Mouse (Mus musculus): ENCODE measurements around the gene Tnk2. TPM values are rescaled to one million over a fixed set of nuclear protein-coding genes. Genes with fewer than 3 reads are reported as not detected.

Gene Tnk2
- total and polyA plus RNA-seq, 3 experiments, result 26.5 to 110 (median 47.4) TPM

GRCm38 (mm10) chr16:32678812-32679211 is 35.1 kb downstream of the Tnk2 start:
- DNase-seq, result no peak

DNA sequence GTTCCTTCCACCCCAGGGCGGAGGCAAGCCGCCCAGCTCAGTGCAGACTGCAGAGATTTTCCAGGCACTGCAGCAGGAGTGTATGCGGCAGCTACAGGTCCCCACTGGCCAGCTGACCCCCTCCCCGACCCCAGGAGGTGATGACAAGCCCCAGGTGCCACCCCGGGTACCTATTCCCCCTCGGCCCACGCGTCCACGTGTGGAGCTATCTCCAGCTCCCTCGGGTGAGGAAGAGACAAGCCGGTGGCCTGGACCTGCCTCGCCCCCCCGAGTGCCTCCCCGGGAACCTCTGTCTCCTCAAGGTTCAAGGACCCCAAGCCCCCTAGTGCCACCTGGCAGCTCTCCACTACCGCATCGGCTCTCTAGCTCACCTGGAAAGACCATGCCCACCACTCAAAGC is 36.3 kb downstream of the Tnk2 start:
- DNase-seq, result no peak

DNA sequence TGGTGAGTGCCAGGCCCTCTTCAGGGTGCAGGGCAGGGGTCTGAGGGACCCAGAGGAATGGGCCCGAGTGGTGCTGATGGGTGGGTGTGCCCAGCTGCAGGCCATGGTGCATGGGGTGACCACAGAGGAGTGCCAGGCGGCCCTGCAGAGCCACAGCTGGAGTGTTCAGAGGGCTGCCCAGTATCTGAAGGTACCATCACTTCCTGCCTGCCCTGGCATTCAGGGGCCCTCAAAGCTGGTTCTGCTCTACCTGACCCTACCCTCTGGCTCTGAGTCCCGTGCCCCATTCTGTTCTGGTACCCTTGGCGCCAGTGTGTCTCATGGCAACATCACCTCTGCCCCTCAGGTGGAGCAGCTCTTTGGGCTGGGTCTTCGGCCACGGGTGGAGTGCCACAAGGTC is 37.1 kb downstream of the Tnk2 start:
- DNase-seq, result no peak

GRCm38 (mm10) chr16:32682194-32682593 is 38.5 kb downstream of the Tnk2 start:
- DNase-seq, result peak; percentile 73

DNA sequence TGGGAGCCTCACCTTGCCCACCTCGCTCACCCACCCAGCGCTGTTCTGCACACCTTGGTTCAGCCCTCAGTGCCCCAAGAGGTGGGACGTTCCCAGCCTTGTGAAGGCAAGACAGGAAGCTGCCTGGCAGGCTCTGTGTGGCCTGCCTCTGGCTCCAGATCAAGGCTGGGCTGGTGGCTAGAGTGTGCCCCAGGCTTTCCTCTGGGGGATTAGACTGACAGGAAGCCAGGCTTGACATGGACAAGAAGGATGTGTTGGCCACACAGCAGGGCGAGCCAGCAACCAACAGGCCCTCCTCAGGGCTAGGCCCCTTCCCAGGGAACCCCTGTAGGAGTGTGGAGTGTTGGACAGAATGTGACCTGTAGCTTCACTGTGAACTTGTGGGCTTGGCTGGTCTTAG is 39.2 kb downstream of the Tnk2 start:
- no peak for DNase-seq

DNA sequence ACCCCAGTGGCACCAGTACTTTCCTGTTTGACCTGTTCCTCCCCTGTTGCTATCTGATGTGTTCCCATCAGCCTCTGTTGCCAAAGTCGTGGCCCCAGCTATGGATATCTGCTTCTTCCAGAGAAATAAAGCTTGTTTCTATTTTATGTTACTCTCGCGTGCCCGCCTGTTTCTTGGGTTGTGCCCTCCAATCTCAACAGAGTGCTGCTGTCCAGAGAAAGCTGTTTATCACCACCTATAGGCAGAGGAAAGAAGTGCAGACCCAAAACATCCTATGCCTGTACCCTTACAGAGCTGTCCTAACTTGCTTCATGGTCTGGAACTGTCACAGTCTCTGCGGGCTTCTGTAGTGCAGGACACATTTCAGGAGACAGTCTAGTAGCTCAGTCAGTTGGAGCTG is 39.7 kb downstream of the Tnk2 start:
- peak; percentile 55 for DNase-seq

DNA sequence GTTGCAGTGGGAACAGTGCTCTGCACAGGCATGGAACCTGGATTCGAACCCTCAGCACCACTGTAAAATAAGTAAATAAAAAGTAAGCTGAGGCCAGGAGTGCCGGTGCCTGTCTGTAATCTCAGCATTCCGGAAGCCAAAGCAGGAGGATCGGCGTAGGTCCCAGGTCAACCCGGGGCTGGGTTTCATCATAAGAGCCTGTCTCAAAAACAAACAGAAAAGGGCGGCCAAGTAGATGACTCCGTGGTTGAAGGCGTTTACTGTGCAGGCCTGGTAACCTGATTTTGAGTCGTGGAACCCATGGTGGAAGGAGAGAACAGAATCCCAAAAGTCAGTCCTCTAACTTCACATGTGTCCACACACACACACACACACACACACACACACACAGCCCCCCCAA is 41.7 kb downstream of the Tnk2 start:
- no peak for DNase-seq

- no peak for DNase-seq
Measured at GRCm38 (mm10) chr16:32685998-32686397, 42.3 kb downstream of the Tnk2 start.

DNA sequence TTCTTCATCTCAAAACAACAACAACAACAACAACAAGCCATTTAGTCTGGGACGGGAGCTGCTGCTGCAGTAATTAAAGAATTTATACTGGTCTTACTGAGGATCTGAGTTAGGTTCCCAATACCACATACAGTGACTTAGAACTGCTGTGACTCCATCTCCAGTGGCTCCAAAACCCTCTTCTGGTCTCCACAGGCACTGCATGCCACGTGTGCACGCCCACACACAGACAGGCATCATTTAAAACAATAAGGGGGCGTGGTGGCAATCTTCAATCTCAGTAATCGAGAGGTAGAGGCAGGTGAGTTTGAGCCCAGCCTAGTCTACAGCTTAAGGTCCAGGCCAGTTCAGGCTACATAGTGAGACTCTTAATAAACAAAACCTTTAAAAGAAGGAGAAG is 43.5 kb downstream of the Tnk2 start:
- DNase-seq, result no peak

- DNase-seq, result peak; percentile 75
Measured at GRCm38 (mm10) chr16:32688770-32689169, 45.1 kb downstream of the Tnk2 start.

GRCm38 (mm10) chr16:32689501-32689900 is 45.8 kb downstream of the Tnk2 start:
- DNase-seq, result peak; percentile 62

DNA sequence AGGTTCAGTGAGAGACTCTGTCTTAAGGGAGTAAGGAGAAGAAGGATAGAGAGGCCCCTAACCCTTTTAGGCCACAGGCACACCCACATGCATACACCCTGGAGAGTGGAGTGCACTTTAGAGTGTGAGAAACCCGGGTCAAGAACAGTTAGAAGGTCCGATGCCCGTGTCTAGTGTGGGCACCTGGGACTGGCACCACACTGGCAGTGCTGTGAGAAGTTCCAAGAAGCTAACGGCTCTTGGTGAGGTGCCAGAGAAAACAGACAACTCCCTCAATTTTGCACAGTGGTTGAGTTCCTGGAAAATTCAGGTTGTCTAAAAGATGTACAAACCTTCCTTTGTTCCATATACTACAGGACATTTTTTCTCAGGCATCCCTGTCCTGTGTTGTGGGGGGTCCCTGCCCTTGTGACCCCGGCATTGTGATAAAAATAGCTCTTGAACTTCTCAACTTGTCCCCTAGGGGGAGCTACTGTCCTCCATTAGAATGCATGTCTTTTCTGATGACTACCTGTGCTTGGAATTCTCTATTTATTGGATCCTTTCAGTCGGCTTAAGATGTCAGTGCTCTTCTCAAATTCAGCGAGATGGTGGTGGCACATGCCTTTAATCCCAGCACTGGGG is 53.3 kb downstream of the Tnk2 start:
- no peak for DNase-seq

DNA sequence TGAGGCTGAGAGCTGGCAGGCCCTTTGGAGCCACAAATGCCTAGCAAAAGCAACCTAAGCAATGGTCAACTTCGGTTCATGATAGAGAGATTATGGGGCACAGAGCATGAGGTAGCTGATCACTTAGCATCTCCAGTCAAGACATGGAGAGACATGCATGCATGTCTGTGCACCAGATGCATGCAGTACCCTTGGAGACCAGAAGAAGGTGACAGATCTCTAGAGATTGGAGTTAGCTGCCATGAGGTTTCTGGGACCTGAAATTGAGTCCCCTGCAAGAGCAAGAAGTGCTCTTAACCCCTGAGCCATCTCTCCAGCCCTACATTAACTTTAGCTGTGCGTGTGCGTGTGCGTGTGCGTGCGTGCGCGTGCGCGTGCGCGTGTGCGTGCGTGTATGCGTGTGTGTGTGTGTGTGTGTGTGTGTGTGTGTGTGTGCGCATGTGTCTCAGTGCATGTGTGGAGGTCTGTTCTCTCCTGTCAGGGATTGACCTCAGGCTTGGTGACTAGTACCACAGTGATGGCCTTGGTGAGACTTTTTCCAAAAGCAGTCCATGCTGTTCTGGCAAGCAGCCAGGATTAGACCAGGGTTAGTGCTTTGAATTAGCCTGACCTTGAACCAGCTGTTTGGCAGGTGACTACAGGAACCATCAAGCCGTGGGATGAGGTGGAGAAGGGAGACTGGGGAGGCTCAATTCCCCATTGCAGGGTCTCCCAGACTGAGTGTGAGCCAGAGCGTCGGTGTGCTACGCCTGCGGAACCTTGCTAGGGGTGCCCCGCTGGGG is 54.2 kb downstream of the Tnk2 start:
- DNase-seq, result peak; percentile 77

DNA sequence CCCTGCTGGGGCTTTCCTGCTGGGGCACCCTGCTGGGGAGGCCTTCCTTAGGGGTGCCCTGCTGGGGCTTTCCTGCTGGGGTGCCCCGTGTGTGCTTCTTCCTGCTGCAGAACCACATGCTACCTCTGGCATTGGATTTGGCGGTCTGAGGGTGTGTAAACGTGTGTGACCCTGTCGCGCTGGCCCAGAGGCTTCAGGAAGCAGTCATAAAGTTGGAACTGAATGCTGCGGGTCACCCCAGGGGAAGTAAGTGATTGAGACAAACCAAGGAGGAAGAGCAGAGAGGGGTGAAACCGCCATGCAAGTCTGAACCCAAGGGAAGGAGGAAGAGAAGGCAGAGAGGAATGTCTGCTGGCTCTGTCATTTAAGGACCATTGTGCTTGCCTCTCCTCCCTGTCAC is 54.9 kb downstream of the Tnk2 start:
- DNase-seq, result no peak

GRCm38 (mm10) chr16:32703312-32703912 is 59.7 kb downstream of the Tnk2 start:
- DNase-seq, result no peak

DNA sequence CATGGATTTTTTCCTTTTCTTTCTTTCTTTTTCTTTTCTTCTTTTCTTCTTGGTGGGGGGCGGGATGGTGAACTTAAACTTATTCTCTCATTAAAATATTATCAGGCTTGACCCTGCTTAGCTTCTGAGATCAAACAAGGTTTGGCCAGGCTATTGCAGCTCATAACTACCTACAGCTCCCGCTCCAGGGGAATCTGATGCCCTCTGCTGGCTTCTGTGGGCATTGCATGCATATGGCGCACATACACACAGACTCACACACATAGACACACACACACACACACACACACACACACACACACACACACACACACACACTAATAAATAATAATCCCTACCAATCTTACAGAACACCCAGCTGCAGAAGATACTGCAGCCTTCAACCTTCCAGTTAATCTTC is 61.9 kb downstream of the Tnk2 start:
- no peak for DNase-seq

GRCm38 (mm10) chr16:32707111-32707823 is 63.6 kb downstream of the Tnk2 start:
- no peak for DNase-seq

DNA sequence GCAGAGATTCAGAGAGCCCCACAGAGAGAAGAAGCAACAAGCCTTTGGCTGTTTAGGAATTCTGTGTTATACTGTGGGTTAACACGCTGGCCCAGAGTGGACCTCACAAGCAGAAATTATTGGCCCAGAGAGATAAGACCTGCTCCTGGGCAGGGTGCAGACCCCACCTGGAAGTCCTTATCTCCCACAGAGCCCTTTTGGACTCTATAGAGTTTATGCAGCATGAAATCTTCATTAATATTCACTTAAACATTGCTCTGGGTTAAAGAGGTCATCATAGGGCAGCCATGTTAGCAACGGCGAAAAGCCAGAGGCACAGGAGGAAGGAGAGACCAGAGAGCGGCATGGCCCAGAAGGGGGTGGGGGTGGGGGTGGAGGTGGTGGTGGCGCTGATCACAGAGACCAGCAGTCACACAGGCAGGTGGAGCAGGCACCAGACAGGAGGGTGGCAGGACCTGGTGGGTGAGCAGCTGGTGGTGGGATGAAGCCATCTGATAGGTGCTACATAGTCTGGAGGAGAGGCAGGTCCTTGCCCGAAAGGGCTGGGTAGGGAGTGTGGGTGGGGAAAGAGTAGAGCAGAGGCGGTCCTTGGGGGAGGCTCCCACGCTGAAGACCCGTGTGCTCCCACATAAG is 64.3 kb downstream of the Tnk2 start:
- no peak for DNase-seq

GRCm38 (mm10) chr16:32708457-32709033 is 64.9 kb downstream of the Tnk2 start:
- no peak for DNase-seq

DNA sequence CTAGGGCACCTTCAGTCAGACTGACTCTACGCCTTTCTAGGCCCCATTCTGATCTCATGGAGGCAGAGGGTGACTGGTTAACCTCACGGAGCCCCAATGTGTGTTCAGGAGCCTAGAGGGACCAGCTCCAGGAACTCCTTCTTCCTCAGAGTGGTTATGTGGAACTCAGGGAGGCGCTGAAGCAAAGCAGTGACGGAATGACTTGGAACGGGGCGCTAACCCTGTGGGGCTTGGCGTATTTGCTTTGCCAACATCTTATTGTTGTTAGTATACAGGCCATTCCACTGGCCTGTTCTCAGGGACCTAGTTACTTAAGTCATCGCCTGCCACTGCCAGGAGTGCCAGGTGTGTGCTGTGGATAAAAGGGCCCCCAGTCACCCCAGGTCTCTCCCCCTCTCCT is 65.4 kb downstream of the Tnk2 start:
- no peak for DNase-seq

DNA sequence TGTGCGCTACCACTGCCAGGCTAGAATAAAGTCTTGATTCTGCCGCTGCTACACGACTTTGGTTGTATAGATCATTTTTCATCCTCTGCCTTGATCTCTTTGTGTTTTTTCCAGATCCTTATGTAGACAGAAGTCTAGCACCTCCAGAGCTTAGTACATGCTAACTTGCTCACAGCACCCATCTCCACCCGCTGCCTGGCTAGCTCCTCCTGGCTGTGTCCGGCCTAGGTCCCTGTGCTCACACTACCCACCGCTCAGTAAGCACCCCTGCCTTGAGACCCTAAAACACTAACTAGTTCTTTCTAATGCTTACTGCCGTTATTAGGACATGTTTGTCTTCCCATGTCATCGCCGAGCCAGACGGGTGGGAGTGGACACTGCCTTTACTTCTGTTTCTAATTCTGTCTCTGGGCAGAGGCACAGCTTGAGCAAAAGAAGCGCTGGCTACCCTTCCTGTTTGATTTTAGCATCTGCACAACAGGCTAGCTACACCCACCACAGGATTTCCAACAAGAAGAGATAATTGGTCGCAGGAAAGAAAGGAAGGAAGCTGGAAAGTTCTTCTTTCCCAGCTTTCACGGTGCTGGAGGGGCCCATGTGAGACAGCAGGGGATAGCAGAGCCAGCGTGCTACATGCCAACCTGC is 66.9 kb downstream of the Tnk2 start:
- no peak for DNase-seq
